Mouse (Mus musculus) midbrain, embryonic 14.5 days (tissue): ENCODE data around the gene Ltb. TPM values are rescaled to one million over a fixed set of nuclear protein-coding genes. Genes with fewer than 3 reads are reported as not detected.

Experiments
- ATAC-seq: fragments of 200-750 bp; cut with Nextera tagmentation; 2 replicates; pipeline ENCODE4 v1.8.0; 2017; ENCODE audit warnings: moderate number of reproducible peaks, moderate library complexity; ENCODE audit not compliant: low FRiP score, low TSS enrichment
- DNase-seq: peaks from one replicate; pipeline ENCODE4 v3.0.0-alpha.2; 2015
- H3K27ac ChIP-seq: fragments of 300-500 bp; sonication (generic); replicated peaks from 2 replicates; pipeline ENCODE4 v1.5.1; 2014; ENCODE audit warnings: mild to moderate bottlenecking, low read depth, low read length, moderate library complexity
- H3K27me3 ChIP-seq: fragments of 300-500 bp; sonication (generic); 2 replicates; pipeline ENCODE4 v1.6.1; 2014; ENCODE audit warnings: low read length, control low read depth, mixed read lengths; ENCODE audit not compliant: control insufficient read depth, insufficient read depth
- H3K36me3 ChIP-seq: fragments of 300-500 bp; sonication (generic); 2 replicates; pipeline ENCODE4 v1.6.1; 2014; ENCODE audit warnings: low read length, control low read depth; ENCODE audit not compliant: control insufficient read depth, insufficient read depth
- H3K4me1 ChIP-seq: fragments of 300-500 bp; sonication (generic); 2 replicates; pipeline ENCODE4 v1.6.1; 2014; ENCODE audit warnings: mild to moderate bottlenecking, antibody characterized with exemption, low read length, control low read depth; ENCODE audit not compliant: control insufficient read depth, insufficient read depth
- H3K4me2 ChIP-seq: fragments of 300-500 bp; sonication (generic); 2 replicates; pipeline ENCODE4 v1.6.1; 2014; ENCODE audit warnings: mild to moderate bottlenecking, low read length, moderate library complexity
- H3K4me3 ChIP-seq: fragments of 300-500 bp; sonication (generic); replicated peaks from 2 replicates; pipeline ENCODE4 v1.5.1; 2014; ENCODE audit warnings: low read depth, low read length
- H3K9ac ChIP-seq: fragments of 300-500 bp; sonication (generic); replicated peaks from 2 replicates; pipeline ENCODE4 v1.6.1; 2014; ENCODE audit warnings: mild to moderate bottlenecking, low read length, moderate library complexity
- H3K9me3 ChIP-seq: fragments of 300-500 bp; sonication (generic); 2 replicates; pipeline ENCODE4 v1.6.1; 2016; ENCODE audit warnings: low read length, control low read depth, mixed read lengths; ENCODE audit not compliant: control insufficient read depth
- WGBS: fragments of 180-500 bp; shearing (Covaris S2); extraction: QIAGEN DNeasy Blood & Tissue Kit; methylation state at CpG from one replicate; pipeline ENCODE4 v1.1.7; 2014; 5-methylcytosine and 5-hydroxymethylcytosine counted together
- microRNA-seq: library from miRNA; unstranded; fragments of <30 nt; microRNA quantifications from one replicate; pipeline ENCODE4, GENCODE M21; 2016
- polyA plus RNA-seq: library from polyadenylated mRNA; unstranded; fragments of >200 nt; fragmentation: Nextera tagmentation; extraction: Ambion mirVana; gene quantifications from 2 replicates; pipeline ENCODE4 v1.2.1, GENCODE M21; 2014

The Ltb gene
- polyA plus RNA-seq, 1 experiment from 2014 or later = 0.74 TPM

GRCm38 (mm10) chr17:35240384-35241304 is 46.4 kb downstream of the Ltb start:
- peak overlapping the region; percentile 97 for H3K27ac ChIP-seq
- H3K4me3 ChIP-seq = peak overlapping the region; percentile 71
- 28% methylated on average over 12 of the region's 12 CpGs for WGBS
- H3K4me1 ChIP-seq = peaks cover 37% of the 10 kb centered on the region
- peak overlapping the region; percentile 95 for H3K4me2 ChIP-seq
- no peaks in the 10 kb centered on the region for H3K27me3 ChIP-seq
- peak overlapping the region; percentile 7 for H3K9ac ChIP-seq
- no peaks in the 10 kb centered on the region for H3K9me3 ChIP-seq
- ATAC-seq = no peak
- peaks cover 28% of the 10 kb centered on the region for H3K36me3 ChIP-seq
- DNase-seq = no peak

- peak within 1 kb of the TSS; percentile 95 for H3K4me2 ChIP-seq
- WGBS = under 1% methylated on average over 69 of the region's 69 CpGs
- peak within 1 kb of the TSS; percentile 98 for H3K9ac ChIP-seq
- no peaks in the 10 kb centered on the region for H3K27me3 ChIP-seq
- ATAC-seq (peak; percentile 91), DNase-seq (peak; percentile 98)
- peak within 1 kb of the TSS; percentile 97 for H3K27ac ChIP-seq
- peaks cover 40% of the 10 kb centered on the region for H3K4me1 ChIP-seq
- peaks cover 36% of the 10 kb centered on the region for H3K36me3 ChIP-seq
- no peaks in the 10 kb centered on the region for H3K9me3 ChIP-seq
- peak within 1 kb of the TSS; percentile 71 for H3K4me3 ChIP-seq
Measured at GRCm38 (mm10) chr17:35241305-35242014, 47.2 kb downstream of the Ltb start, which contains the start of gene Ddx39b. TSS of gene Ddx39b (plus strand) at chr17:35241746.

DNA sequence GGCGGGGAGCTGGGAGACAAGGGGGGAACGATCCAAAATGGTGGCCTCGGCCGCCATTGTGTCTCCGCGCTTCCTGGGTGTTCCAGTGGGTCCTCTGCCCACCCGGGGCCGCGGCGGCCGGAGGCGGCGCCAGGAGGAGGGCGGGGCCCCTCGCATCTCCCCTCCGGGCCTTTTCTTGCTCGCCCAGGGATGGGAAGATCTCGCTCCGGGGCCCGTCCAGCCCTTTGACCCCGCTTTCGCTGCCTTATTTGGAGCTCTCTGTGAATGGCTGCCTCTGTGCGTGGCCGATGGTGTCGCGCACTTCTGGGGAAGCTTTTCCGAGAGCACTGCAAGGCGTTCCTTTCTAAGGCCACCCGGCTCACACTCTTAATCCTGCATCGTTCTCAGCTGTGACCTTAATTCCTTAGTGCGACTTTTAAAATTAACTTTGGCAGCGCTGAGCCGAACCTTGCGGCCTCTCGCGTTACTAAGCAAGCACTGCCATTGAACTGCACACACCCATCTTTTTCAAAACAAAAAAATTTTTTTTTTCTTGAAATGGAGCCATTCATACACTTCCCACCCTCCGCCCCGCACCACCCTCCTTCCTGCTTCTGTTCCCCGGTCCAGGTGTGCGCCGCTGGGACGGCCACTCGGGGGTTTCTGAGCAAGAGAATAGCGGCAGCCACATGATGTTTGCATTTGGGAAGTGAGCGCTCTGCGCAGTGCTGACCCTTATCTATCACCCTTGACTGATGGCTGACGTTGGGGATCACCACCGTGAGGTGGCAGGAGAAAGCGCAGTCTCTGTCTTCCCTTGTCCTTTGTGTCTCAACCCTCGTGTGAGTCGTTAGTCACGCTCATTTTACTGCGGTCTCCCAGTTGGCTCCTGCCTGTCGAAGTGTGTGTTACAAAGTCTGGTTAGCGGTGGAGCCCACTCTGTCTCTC is 48.0 kb downstream of the Ltb start:
- Histone ChIP-seq H3K36me3 (peaks cover 44% of the 10 kb centered on the region), H3K4me3 (peak overlapping the region; percentile 71), H3K4me2 (peak overlapping the region; percentile 95), H3K4me1 (peaks cover 35% of the 10 kb centered on the region), H3K27ac (peak overlapping the region; percentile 97), H3K9me3 (no peaks in the 10 kb centered on the region), H3K27me3 (no peaks in the 10 kb centered on the region), H3K9ac (peak overlapping the region; percentile 98)
- WGBS = under 1% methylated on average over 55 of the region's 55 CpGs
- peak; percentile 78 for DNase-seq
- ATAC-seq = peak; percentile 47

DNA sequence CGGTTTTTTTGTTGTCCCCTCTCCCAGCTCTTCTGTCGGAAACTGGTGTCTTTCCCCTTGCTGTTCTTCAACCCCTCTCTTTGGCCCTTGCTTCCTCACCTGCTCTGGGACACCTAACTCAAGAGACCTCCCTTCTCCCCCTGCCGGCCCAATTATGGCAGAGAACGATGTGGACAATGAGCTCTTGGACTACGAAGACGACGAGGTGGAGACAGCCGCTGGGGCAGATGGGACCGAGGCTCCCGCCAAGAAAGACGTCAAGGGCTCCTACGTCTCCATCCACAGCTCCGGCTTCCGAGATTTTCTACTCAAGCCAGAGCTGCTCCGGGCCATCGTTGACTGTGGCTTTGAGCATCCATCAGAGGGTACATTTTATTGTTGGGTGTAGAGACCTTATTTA is 48.8 kb downstream of the Ltb start:
- no peak for ATAC-seq
- peaks cover 35% of the 10 kb centered on the region for H3K4me1 ChIP-seq
- H3K4me3 ChIP-seq = peak overlapping the region; percentile 71
- 1% methylated on average over 16 of the region's 16 CpGs for WGBS
- peak overlapping the region; percentile 95 for H3K4me2 ChIP-seq
- H3K9me3 ChIP-seq = no peaks in the 10 kb centered on the region
- no peaks in the 10 kb centered on the region for H3K27me3 ChIP-seq
- peak; percentile 70 for DNase-seq
- peaks cover 52% of the 10 kb centered on the region for H3K36me3 ChIP-seq
- peak overlapping the region; percentile 98 for H3K9ac ChIP-seq
- peak overlapping the region; percentile 97 for H3K27ac ChIP-seq

- no peak overlapping the region for H3K27ac ChIP-seq
- H3K4me2 ChIP-seq = peak overlapping the region; percentile 95
- H3K4me1 ChIP-seq = peaks cover 35% of the 10 kb centered on the region
- no peak for ATAC-seq
- no peaks in the 10 kb centered on the region for H3K9me3 ChIP-seq
- WGBS = 72% methylated on average over 2 of the region's 2 CpGs
- 0 out of 2 replicates have a peak overlapping the region, but pooled peaks have one; percentile 17 for H3K9ac ChIP-seq
- H3K27me3 ChIP-seq = no peaks in the 10 kb centered on the region
- H3K36me3 ChIP-seq = peaks cover 72% of the 10 kb centered on the region
- peak overlapping the region; percentile 16 for H3K4me3 ChIP-seq
- DNase-seq = no peak
Measured at GRCm38 (mm10) chr17:35244999-35245398, 50.8 kb downstream of the Ltb start.

Small RNA genes lying within 50 kb of the gene (microRNA-seq; reads per million reads assigned to microRNA genes)
- gene Mir6973a = not detected
- not detected for gene Mir6974
- gene Mir6975 = 4.4 reads per million, percentile 25 among the genes with 10 or more reads in this experiment

Other genes with a start within 250 kb of the Ltb start
- 0.17 and 0.53 TPM in 2 replicates for gene Hspa1b, start 235.2 kb upstream of the Ltb start, polyA plus RNA-seq
- gene Gm20481, start 224.5 kb upstream of the Ltb start, polyA plus RNA-seq = 1.1 and 2.3 TPM in 2 replicates
- 5.6 and 8.1 TPM in 2 replicates for gene Hspa1a, start 222.3 kb upstream of the Ltb start, polyA plus RNA-seq
- gene Hspa1l, start 221.7 kb upstream of the Ltb start, polyA plus RNA-seq = 1.6 and 2.3 TPM in 2 replicates
- gene Lsm2, start 212.6 kb upstream of the Ltb start, polyA plus RNA-seq = 103 and 110 TPM in 2 replicates
- 43.4 and 51.1 TPM in 2 replicates for gene Vars, start 193.5 kb upstream of the Ltb start, polyA plus RNA-seq
- gene Vwa7, start 177.9 kb upstream of the Ltb start, polyA plus RNA-seq = 0.12 and 0.16 TPM in 2 replicates
- 2.0 and 2.2 TPM in 2 replicates for gene Sapcd1, start 166.4 kb upstream of the Ltb start, polyA plus RNA-seq
- gene Msh5, start 147.7 kb upstream of the Ltb start, polyA plus RNA-seq = 2.1 and 2.8 TPM in 2 replicates
- 17.7 and 22.8 TPM in 2 replicates for gene Clic1, start 144.5 kb upstream of the Ltb start, polyA plus RNA-seq
- 375 and 392 TPM in 2 replicates for gene Ddah2, start 135.4 kb upstream of the Ltb start, polyA plus RNA-seq
- not detected in 2 replicates for gene Ly6g6c, start 129.1 kb upstream of the Ltb start, polyA plus RNA-seq
- gene Mpig6b, start 128.3 kb upstream of the Ltb start, polyA plus RNA-seq = 0.11 and 0.21 TPM in 2 replicates
- gene Ly6g6e, start 117.5 kb upstream of the Ltb start, polyA plus RNA-seq = 0.62 TPM in 1 of 2 replicates, not detected in the other
- gene Ly6g6d, start 116.4 kb upstream of the Ltb start, polyA plus RNA-seq = 0.78 and 1.5 TPM in 2 replicates
- not detected in 2 replicates for gene Ly6g6f, start 108.8 kb upstream of the Ltb start, polyA plus RNA-seq
- gene Abhd16a, start 105.2 kb upstream of the Ltb start, polyA plus RNA-seq = 79.4 and 86.0 TPM in 2 replicates
- not detected in 2 replicates for gene Ly6g5c, start 86.2 kb upstream of the Ltb start, polyA plus RNA-seq
- gene Ly6g5b, start 79.0 kb upstream of the Ltb start, polyA plus RNA-seq = 1.3 TPM in 2 replicates
- 24.2 and 25.4 TPM in 2 replicates for gene Gpank1, start 73.0 kb upstream of the Ltb start, polyA plus RNA-seq
- 328 and 334 TPM in 2 replicates for gene Csnk2b, start 72.4 kb upstream of the Ltb start, polyA plus RNA-seq
- 6.0 and 6.8 TPM in 2 replicates for gene D17H6S53E, start 68.1 kb upstream of the Ltb start, polyA plus RNA-seq
- 0.57 TPM in 1 of 2 replicates, not detected in the other for gene Apom, start 62.4 kb upstream of the Ltb start, polyA plus RNA-seq
- gene Bag6, start 59.3 kb upstream of the Ltb start, polyA plus RNA-seq = 122 and 136 TPM in 2 replicates
- 191 and 194 TPM in 2 replicates for gene Prrc2a, start 29.5 kb upstream of the Ltb start, polyA plus RNA-seq
- gene Aif1, start 18.4 kb upstream of the Ltb start, polyA plus RNA-seq = 3.3 and 8.8 TPM in 2 replicates
- gene Lst1, start 6.0 kb upstream of the Ltb start, polyA plus RNA-seq = 3.8 and 9.0 TPM in 2 replicates
- gene Tnf, start 7.6 kb downstream of the Ltb start, polyA plus RNA-seq = not detected in 2 replicates
- 0.20 and 0.73 TPM in 2 replicates for gene Lta, start 10.9 kb downstream of the Ltb start, polyA plus RNA-seq
- gene Gm16181, start 26.4 kb downstream of the Ltb start, polyA plus RNA-seq = not detected in 2 replicates
- 78.1 and 99.0 TPM in 2 replicates for gene Atp6v1g2, start 39.2 kb downstream of the Ltb start, polyA plus RNA-seq
- gene Nfkbil1, start 41.4 kb downstream of the Ltb start, polyA plus RNA-seq = 3.8 and 7.3 TPM in 2 replicates
- 386 and 390 TPM in 2 replicates for gene Ddx39b, start 47.3 kb downstream of the Ltb start, polyA plus RNA-seq
- 68.5 and 74.3 TPM in 2 replicates for gene H2-D1, start 68.3 kb downstream of the Ltb start, polyA plus RNA-seq
- 0.16 TPM in 1 of 2 replicates, not detected in the other for gene H2-Q1, start 126.0 kb downstream of the Ltb start, polyA plus RNA-seq
- 1.5 and 1.8 TPM in 2 replicates for gene H2-Q2, start 147.8 kb downstream of the Ltb start, polyA plus RNA-seq
- 0.18 and 0.80 TPM in 2 replicates for gene H2-Q4, start 185.2 kb downstream of the Ltb start, polyA plus RNA-seq
- 0.61 and 0.63 TPM in 2 replicates for gene H2-Q6, start 230.4 kb downstream of the Ltb start, polyA plus RNA-seq
- 2.5 and 2.8 TPM in 2 replicates for gene H2-Q7, start 244.7 kb downstream of the Ltb start, polyA plus RNA-seq